Mouse (Mus musculus): Measurements from ENCODE around the gene Tbc1d4.

GRCm38 (mm10) chr14:101505805-101506204 lies 103.2 kb downstream of the Tbc1d4 start:
- TF ChIP-seq TAL1 (IDR thresholded peaks at IDR 0.05; ENCODE audit: low read length) = no peak
- no peak for TF ChIP-seq MYB (IDR thresholded peaks at IDR 0.05; ENCODE audit: low read depth, low read length)
- TF ChIP-seq CTCF (IDR thresholded peaks at IDR 0.05 in 2 of 3, conservative IDR thresholded peaks at IDR 0.05 in 1 of 3; ENCODE audit: control insufficient read depth in 1 of 3, insufficient read depth in 1 of 3, low read depth in 2 of 3, low read length in 3 of 3, poor library complexity in 1 of 3, severe bottlenecking in 1 of 3) = no peak
- TF ChIP-seq USF1 (IDR thresholded peaks at IDR 0.05; ENCODE audit: low read depth, low read length) = no peak
- no peak for TF ChIP-seq ZKSCAN1 (IDR thresholded peaks at IDR 0.05; ENCODE audit: low read depth, low read length)
- no peak for TF ChIP-seq GATA1 (IDR thresholded peaks at IDR 0.05; ENCODE audit: low read depth, low read length)
- TF ChIP-seq TBP (IDR thresholded peaks at IDR 0.05; ENCODE audit: low read depth, low read length) = no peak
- TF ChIP-seq RAD21 (IDR thresholded peaks at IDR 0.05; ENCODE audit: low read depth, low read length) = no peak
- no peak for TF ChIP-seq NELFE (IDR thresholded peaks at IDR 0.05; ENCODE audit: low read depth, low read length)
- TF ChIP-seq POLR2AphosphoS2 (IDR thresholded peaks at IDR 0.05; ENCODE audit: low read length) = no peak

All from MEL (cell line).